Mouse (Mus musculus): Measurements from ENCODE around the gene Svbp.

DNA sequence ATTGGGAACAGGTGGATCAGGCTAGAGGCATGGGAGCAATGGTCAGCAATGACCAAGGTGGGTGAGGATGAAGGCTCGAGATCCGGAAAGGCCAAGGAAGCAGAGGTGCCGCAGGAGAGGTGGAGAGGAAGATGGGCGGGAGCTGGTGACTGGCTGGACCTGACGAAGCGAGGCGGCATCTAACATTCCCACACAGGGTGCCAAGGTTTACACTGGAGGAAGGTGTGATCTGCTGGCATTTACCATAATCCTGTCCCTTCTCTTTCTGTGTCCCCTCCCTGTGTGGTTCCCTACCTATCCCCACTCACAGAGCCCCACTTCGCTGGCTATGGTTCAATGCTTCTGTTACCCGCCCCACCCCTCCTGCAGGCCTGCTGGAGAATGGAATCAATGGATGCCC lies 50.9 kb downstream of the Svbp start:
- TF ChIP-seq CTCF (IDR thresholded peaks at IDR 0.05; ENCODE audit: insufficient read depth, low read depth, low read length): no peak
- TF ChIP-seq POLR2A (IDR thresholded peaks at IDR 0.05; ENCODE audit: insufficient read depth, low read depth, low read length): no peak

All from olfactory bulb, adult 2 months (tissue).